Mouse (Mus musculus): Measurements from ENCODE around the gene Card10. TPM values are rescaled to one million over a fixed set of nuclear protein-coding genes. Genes with fewer than 3 reads are reported as not detected.
"Not testable (repeated sequence)": the region's sequence is repeated elsewhere in the genome, so short reads cannot be mapped to it uniquely, and the experiment has no call there.

The Card10 gene
- 5.7 and 7.6 TPM in 2 replicates for polyA plus RNA-seq (2015; fragmentation: Nextera tagmentation; extraction: Ambion mirVana)

DNA sequence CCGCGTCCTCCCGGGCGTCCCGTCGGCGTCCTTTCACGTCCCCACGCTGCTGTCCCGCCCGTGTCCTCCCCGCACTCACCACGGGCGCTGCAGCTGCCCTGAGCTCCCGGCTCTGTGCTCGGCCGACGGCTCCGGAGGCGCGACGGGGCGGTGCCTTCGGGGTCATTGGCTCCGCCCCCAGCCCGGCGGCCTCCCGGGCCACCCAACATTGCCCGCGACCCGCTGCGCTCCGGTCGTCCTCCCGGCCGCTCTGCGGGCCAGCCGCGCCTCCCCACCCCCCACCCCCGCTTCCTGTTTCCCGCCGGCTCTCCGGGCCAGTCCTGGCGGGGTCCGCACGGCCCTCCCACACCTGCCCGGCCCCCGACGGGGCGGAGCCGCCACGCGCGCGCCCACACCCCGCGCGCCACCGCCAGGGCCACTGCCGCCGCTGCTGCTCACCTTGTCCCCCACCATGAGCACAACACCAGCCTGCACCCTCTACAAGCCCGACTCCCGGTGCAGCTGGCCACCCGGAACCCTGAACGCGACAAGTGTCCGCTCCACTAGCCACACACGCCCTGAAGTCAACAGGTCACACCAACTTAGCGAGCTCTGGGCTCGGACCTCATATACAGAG, at the start of gene Card10:
Gene Card10, minus strand, starts transcription at position 267 of the 616 bp plus-strand sequence.
- peak within 1 kb of the TSS; percentile 69 for H3K9ac ChIP-seq
- under 1% methylated on average over 69 of the region's 70 CpGs for WGBS
- H3K9me3 ChIP-seq (replicated peaks): no peaks in the 10 kb centered on the region
- peak; percentile 69 for ATAC-seq (replicated peaks; ENCODE audit: insufficient number of reproducible peaks, insufficient read depth, low FRiP score, low read depth)
- H3K4me2 ChIP-seq: peak within 1 kb of the TSS; percentile 92
- H3K4me1 ChIP-seq (replicated peaks): peaks cover 58% of the 10 kb centered on the region
- H3K4me3 ChIP-seq: peak within 1 kb of the TSS; percentile 66
- H3K27ac ChIP-seq: peak within 1 kb of the TSS; percentile 78
- H3K36me3 ChIP-seq: no peaks in the 10 kb centered on the region
- H3K27me3 ChIP-seq: peaks cover 13% of the 10 kb centered on the region

DNA sequence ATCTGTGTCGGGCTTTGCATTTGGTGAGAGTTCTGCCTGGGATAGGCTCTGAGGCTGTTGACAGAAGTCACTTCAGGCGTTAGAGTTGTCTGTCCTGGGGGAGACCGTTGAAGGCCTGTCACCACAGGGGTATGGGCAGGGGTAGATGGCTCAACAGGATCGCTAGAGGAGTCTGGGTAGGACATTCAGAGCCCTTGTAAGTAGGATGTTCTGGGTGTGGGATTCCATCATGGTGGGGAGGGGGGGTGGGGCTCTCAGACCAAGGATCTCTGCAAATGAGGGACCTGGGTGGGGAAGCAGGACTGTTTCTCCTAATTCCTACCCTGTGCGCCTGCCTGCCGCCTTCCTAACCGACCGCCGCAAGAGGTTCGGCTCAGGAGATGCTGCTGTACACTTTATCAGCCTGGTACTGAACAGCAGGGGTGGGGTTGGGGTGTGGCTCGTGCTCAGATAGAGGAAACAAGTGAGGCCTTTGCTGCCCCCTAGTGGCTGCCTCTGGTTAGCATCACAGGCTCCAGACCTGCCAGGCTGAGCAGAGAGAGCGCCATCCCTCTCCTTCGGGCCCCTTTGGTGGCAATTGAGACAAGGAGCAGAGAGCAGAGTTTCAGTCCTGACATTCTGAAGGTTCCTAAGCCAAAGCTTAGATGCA, 48.8 kb upstream of the Card10 start:
- H3K36me3 ChIP-seq: peaks cover 16% of the 10 kb centered on the region
- H3K27ac ChIP-seq: no peak overlapping the region; the same call in 1 of the 2 replicates
- H3K4me1 ChIP-seq (replicated peaks): peaks cover 40% of the 10 kb centered on the region
- no peaks in the 10 kb centered on the region for H3K27me3 ChIP-seq
- 7% methylated on average over 13 of the region's 13 CpGs for WGBS
- peak; percentile 56 for ATAC-seq (replicated peaks; ENCODE audit: insufficient number of reproducible peaks, insufficient read depth, low FRiP score, low read depth)
- no peaks in the 10 kb centered on the region for H3K9me3 ChIP-seq (replicated peaks)
- peak overlapping the region; percentile 45; the same call in 1 of the 2 replicates for H3K4me2 ChIP-seq
- no peak overlapping the region for H3K9ac ChIP-seq
- no peak overlapping the region for H3K4me3 ChIP-seq

DNA sequence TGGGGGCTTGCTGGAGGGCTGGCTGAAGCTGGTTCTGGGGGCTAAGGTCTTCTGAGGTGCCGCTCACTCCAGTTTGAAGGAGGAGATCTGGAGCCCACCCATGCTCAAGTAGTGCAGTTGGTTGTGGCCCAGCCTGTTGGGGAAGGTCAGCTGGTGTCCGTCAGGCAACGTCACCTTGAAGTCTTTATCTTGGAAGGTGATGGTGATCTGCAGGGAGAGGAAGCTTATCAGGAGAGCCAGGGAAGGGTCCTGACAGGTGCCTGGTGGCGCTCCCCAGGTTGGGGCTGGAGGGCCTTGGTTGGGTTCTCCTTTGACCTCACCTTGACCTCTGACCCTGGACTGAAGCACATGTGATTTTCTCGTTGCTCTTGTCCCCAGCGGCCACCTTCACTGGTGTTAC, 48.1 kb upstream of the Card10 start:
- no peak overlapping the region for H3K27ac ChIP-seq
- WGBS: 54% methylated on average over 6 of the region's 6 CpGs
- H3K4me1 ChIP-seq (replicated peaks): peaks cover 46% of the 10 kb centered on the region

DNA sequence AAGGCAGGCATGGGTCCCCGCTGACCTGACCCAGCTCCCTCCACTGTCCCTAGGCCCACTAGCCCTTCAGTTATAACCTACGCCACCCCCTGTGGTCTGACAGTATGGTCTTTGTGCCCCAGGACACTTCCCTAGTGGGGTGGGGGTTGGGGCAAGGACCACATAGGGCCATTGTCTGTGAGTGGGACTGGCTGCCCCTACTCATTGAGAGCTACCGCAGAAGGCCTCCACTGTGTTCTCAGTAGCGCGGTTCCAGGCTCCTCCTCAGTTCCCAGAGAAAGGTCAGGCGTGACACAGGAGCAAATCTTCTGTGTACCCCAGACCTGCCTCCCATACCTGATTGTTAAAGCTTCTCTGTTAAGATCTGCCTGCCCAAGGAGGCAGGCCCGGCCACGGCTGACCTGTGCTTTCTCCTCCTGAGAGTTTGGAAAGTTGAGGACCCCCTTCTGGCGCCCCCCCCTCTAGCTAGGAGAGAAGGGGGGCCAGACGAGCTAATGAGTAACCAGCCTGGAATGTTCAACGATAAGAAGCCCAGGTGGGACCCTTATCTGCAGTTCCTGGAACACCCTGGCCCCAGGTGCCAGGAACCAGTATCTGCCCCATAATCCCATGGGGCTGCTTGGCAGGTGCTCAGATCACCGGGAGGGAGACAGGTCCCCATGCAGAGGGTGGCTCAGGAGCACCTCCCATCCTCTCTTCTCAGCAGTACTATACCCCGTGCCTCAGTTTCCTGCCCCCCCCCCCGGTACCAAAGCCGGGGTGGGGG, 47.4 kb upstream of the Card10 start:
- H3K9me3 ChIP-seq (replicated peaks): no peaks in the 10 kb centered on the region
- H3K27me3 ChIP-seq: no peaks in the 10 kb centered on the region
- peaks cover 53% of the 10 kb centered on the region for H3K4me1 ChIP-seq (replicated peaks)
- no peak overlapping the region for H3K27ac ChIP-seq
- ATAC-seq (replicated peaks; ENCODE audit: insufficient number of reproducible peaks, insufficient read depth, low FRiP score, low read depth): 0 out of 2 replicates have a peak, but pooled peaks have one; percentile 32
- H3K4me3 ChIP-seq: no peak overlapping the region
- H3K4me2 ChIP-seq: no peak overlapping the region
- peaks cover 16% of the 10 kb centered on the region for H3K36me3 ChIP-seq
- WGBS: 61% methylated on average over 15 of the region's 15 CpGs
- H3K9ac ChIP-seq: no peak overlapping the region

More for the DNA sequence above, 48.1 kb upstream of the Card10 start:
- Histone ChIP-seq H3K9ac (no peak overlapping the region), H3K9me3 (replicated peaks) (no peaks in the 10 kb centered on the region), H3K27me3 (no peaks in the 10 kb centered on the region), H3K4me2 (no peak overlapping the region), H3K4me3 (no peak overlapping the region), H3K36me3 (peaks cover 16% of the 10 kb centered on the region)
- no peak; the same call in 1 of the 2 replicates for ATAC-seq (replicated peaks; ENCODE audit: insufficient number of reproducible peaks, insufficient read depth, low FRiP score, low read depth)

DNA sequence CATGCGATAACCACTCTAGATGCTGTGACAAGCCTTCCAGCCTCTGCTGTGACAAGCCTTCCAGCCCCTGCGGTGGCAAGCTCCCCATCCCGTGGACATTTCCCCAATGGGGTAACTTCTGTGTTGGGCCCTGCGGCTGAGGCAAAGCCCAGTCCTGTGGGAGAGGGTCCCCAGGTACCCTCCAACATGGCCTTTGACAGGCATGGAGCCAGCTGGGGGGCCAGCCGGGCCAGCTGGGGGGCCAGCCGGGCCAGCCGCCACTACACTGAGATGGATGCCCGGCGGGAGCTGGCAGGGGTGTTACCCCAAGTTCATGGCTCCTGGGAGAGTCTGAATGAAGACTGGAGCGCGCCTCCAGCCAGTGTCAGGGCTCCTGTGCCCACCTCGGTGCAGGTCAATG, 46.6 kb upstream of the Card10 start:
- Histone ChIP-seq H3K4me2 (no peak overlapping the region), H3K4me1 (replicated peaks) (peaks cover 60% of the 10 kb centered on the region), H3K9me3 (replicated peaks) (no peaks in the 10 kb centered on the region), H3K27ac (no peak overlapping the region), H3K27me3 (no peaks in the 10 kb centered on the region), H3K36me3 (peaks cover 16% of the 10 kb centered on the region), H3K4me3 (no peak overlapping the region), H3K9ac (no peak overlapping the region)
- WGBS: 83% methylated on average over 12 of the region's 12 CpGs
- ATAC-seq (replicated peaks; ENCODE audit: insufficient number of reproducible peaks, insufficient read depth, low FRiP score, low read depth): no peak

DNA sequence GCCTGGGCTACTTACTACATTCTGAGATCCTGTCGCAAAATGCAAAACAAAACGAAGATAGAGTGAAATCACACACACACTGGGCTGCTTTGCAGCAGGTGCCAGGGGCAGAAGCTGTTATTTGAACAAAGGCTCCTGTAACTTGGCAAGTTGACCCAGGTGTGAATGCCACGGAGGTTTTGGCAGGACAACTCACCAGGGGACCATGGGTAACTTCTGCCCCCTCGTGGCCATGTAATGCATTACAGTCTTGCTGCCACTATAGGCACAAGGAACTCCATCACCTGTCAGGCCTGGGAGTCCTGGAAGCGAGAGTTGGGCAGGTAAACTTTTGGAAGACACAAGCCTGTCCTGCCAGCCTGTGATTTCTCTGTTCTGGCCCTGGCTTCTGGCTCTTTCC, 45.6 kb upstream of the Card10 start:
- Histone ChIP-seq H3K4me2 (no peak overlapping the region), H3K36me3 (peaks cover 16% of the 10 kb centered on the region), H3K4me3 (no peak overlapping the region), H3K4me1 (replicated peaks) (peaks cover 69% of the 10 kb centered on the region), H3K27me3 (no peaks in the 10 kb centered on the region), H3K27ac (no peak overlapping the region), H3K9me3 (replicated peaks) (no peaks in the 10 kb centered on the region), H3K9ac (no peak overlapping the region)
- 29% methylated on average over 5 of the region's 5 CpGs for WGBS
- ATAC-seq (replicated peaks; ENCODE audit: insufficient number of reproducible peaks, insufficient read depth, low FRiP score, low read depth): no peak

DNA sequence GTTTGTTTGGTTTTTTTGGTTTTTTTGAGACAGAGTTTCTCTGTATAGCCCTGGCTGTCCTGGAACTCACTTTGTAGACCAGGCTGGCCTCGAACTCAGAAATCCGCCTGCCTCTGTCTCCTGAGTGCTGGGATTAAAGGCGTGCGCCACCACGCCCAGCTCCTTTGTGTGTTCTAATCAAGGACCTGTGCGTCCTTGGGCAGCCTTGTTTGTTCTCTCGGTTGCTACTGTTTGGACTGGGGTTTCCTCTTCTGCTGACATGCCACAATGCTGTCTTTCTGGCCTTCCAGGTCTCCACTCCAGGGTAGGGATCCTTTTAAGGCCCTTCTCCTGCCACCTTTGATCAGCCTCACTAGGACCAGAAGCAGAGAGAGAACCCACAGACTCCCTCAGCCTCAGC, 44.0 kb upstream of the Card10 start:
- Histone ChIP-seq H3K36me3 (peaks cover 16% of the 10 kb centered on the region), H3K4me1 (replicated peaks) (peaks cover 83% of the 10 kb centered on the region), H3K4me2 (0 out of 2 replicates have a peak overlapping the region, but pooled peaks have one; percentile 91)
- H3K4me3 ChIP-seq; H3K27ac ChIP-seq; H3K9ac ChIP-seq; H3K27me3 ChIP-seq; ATAC-seq (replicated peaks; ENCODE audit: insufficient number of reproducible peaks, insufficient read depth, low FRiP score, low read depth); H3K9me3 ChIP-seq (replicated peaks): not testable (repeated sequence)
- 80% methylated on average over 7 of the region's 7 CpGs for WGBS

DNA sequence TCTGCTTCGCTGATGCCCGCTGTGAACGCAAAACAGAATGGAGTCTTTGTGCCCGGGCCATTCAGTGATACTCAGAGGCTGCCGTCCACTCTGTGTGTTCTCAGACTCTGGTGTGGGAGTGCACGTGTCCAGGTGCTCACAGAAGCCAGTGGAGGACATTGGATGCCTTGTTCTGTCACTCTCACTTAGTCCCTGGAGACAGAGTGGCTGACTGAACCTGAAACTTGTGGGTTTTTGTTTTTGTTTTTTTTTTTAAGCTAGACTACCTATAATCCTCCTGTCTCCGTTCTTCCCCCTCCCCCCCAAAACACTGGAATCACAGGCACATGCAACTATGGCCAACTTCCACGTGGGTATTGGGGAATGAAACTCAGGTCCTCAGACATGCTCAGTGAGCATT, 43.5 kb upstream of the Card10 start:
- H3K4me2 ChIP-seq: peak overlapping the region; percentile 91
- no peaks in the 10 kb centered on the region for H3K9me3 ChIP-seq (replicated peaks)
- 75% methylated on average over 8 of the region's 8 CpGs for WGBS
- H3K4me1 ChIP-seq (replicated peaks): peaks cover 84% of the 10 kb centered on the region
- no peak overlapping the region for H3K4me3 ChIP-seq
- H3K9ac ChIP-seq: no peak overlapping the region
- no peak for ATAC-seq (replicated peaks; ENCODE audit: insufficient number of reproducible peaks, insufficient read depth, low FRiP score, low read depth)
- H3K27ac ChIP-seq: no peak overlapping the region
- peaks cover 16% of the 10 kb centered on the region for H3K36me3 ChIP-seq
- no peaks in the 10 kb centered on the region for H3K27me3 ChIP-seq

DNA sequence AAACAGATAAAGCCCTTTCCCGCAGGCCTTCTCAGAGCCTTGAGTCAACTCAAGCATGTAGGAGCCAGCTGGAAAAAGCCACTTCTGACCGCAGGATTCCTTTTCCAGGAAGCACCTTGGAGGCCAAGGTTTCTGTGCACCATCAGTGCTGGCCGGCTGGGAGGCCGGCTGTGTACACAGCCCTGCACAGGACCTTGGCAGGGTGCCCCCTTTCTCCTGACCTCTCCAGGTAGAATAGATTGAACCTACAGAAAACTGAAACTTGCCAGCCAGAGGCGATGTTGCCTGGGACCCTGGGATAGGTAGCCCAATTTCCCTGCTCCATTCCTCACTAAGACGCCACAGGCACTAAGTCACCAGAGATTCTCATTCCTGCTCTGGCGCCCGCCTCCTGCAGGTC, 43.0 kb upstream of the Card10 start:
- WGBS: 64% methylated on average over 8 of the region's 8 CpGs
- Histone ChIP-seq H3K27me3 (no peaks in the 10 kb centered on the region), H3K9me3 (replicated peaks) (no peaks in the 10 kb centered on the region), H3K36me3 (peaks cover 16% of the 10 kb centered on the region), H3K4me1 (replicated peaks) (peaks cover 84% of the 10 kb centered on the region), H3K27ac (peak overlapping the region; percentile 93), H3K4me3 (peak overlapping the region; percentile 78), H3K9ac (peak overlapping the region; percentile 84), H3K4me2 (peak overlapping the region; percentile 91)
- ATAC-seq (replicated peaks; ENCODE audit: insufficient number of reproducible peaks, insufficient read depth, low FRiP score, low read depth): no peak

DNA sequence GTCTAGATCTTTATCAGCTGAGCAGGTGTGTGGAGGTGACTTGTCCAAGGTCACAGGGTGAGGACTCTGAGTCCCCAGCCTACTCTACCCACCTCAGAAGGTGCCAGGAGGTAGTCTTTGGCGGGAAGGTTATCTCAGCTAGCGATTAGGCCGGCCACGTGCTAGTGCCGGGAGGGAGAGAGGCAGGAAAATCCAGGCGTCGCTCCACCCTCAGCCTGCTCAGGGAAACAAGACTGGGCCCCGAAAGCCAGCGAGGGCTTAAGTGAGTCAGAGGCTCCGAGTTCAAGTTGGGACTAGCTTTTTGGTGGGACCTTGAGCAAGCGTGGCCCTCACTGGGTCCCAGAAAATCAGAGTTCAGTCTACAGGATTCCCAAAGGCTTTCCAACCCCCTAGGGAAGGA, 42.5 kb upstream of the Card10 start:
- no peaks in the 10 kb centered on the region for H3K27me3 ChIP-seq
- H3K36me3 ChIP-seq: peaks cover 16% of the 10 kb centered on the region
- peak overlapping the region; percentile 78 for H3K4me3 ChIP-seq
- 29% methylated on average over 11 of the region's 11 CpGs for WGBS
- peaks cover 84% of the 10 kb centered on the region for H3K4me1 ChIP-seq (replicated peaks)
- no peaks in the 10 kb centered on the region for H3K9me3 ChIP-seq (replicated peaks)
- H3K4me2 ChIP-seq: peak overlapping the region; percentile 91
- H3K27ac ChIP-seq: peak overlapping the region; percentile 93
- H3K9ac ChIP-seq: peak overlapping the region; percentile 84
- ATAC-seq (replicated peaks; ENCODE audit: insufficient number of reproducible peaks, insufficient read depth, low FRiP score, low read depth): no peak

DNA sequence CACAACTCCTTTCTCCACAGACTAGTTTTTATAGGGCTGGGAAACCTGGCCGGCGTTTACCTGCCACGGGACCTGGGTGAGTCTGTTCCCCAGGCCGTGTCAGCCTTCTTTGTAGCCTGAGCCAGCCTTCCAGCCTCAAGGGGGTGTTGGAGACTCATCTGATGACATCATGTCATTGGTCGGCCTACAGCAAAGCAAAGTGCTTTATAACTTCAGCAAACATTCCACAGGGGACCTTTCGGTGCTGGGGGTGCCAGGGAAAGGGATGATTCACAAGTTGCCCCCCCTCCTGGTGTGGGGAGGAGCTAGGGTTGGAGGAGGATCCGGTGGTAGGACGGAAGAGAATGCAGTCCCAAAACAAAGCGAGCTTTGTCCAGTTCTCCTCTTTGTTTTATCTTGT, 41.9 kb upstream of the Card10 start:
- Histone ChIP-seq H3K4me2 (peak overlapping the region; percentile 91), H3K9ac (peak overlapping the region; percentile 84), H3K9me3 (replicated peaks) (no peaks in the 10 kb centered on the region), H3K4me1 (replicated peaks) (peaks cover 87% of the 10 kb centered on the region), H3K36me3 (peaks cover 16% of the 10 kb centered on the region), H3K27me3 (no peaks in the 10 kb centered on the region), H3K27ac (peak overlapping the region; percentile 93), H3K4me3 (peak overlapping the region; percentile 78)
- peak; percentile 15; the same call in 1 of the 2 replicates for ATAC-seq (replicated peaks; ENCODE audit: insufficient number of reproducible peaks, insufficient read depth, low FRiP score, low read depth)
- 23% methylated on average over 9 of the region's 9 CpGs for whole genome bisulfite sequencing

Data from heart, embryonic 15.5 days (tissue).